Mouse (Mus musculus) adrenal gland, postnatal 36 days (tissue): ENCODE results near the gene Cd4. TPM values are rescaled to one million over a fixed set of nuclear protein-coding genes. Genes with fewer than 3 reads are reported as not detected.

ENCODE experiments used
- DNase-seq, 2 experiments: peaks; one replicate each; pipeline ENCODE4 v3.0.0; 2021; ENCODE audit warnings: mixed read lengths in 1 of 2
- total RNA-seq, 2 experiments: library from RNA; stranded (reverse); gene quantifications; 2 replicates each; pipeline ENCODE4 v1.2.3; 2021

Cd4 gene
- total RNA-seq, 2 experiments from 2014 or later = 0.30 to 0.50 TPM

- DNase-seq = no peak
These were observed 2.1 kb downstream of the Cd4 start for GRCm38 (mm10) chr6:124885956-124886381.

- no peak for DNase-seq
These were observed 3.1 kb downstream of the Cd4 start for GRCm38 (mm10) chr6:124884714-124885500.

- no peak for DNase-seq
These were observed 4.7 kb downstream of the Cd4 start for GRCm38 (mm10) chr6:124883351-124883750.

- no peak for DNase-seq
These were observed 6.2 kb downstream of the Cd4 start for GRCm38 (mm10) chr6:124881821-124882220.

GRCm38 (mm10) chr6:124879390-124879789, 8.6 kb downstream of the Cd4 start:
- no peak for DNase-seq

GRCm38 (mm10) chr6:124874348-124874747, 13.7 kb downstream of the Cd4 start:
- DNase-seq = no peak

- no peak for DNase-seq
These were observed 21.5 kb downstream of the Cd4 start for GRCm38 (mm10) chr6:124866560-124866959.

- DNase-seq = no peak
These were observed 22.2 kb downstream of the Cd4 start for GRCm38 (mm10) chr6:124865766-124866362.

- DNase-seq = peak; percentile 72 to 79
These were observed 24.2 kb downstream of the Cd4 start, which contains the start of gene Gpr162 for GRCm38 (mm10) chr6:124863658-124864298. Gene Gpr162 (minus strand): TSS chr6:124863983.

- no peak for DNase-seq
These were observed 24.8 kb downstream of the Cd4 start for GRCm38 (mm10) chr6:124863125-124863657.

- DNase-seq = no peak
These were observed 25.5 kb downstream of the Cd4 start for GRCm38 (mm10) chr6:124862406-124863124.

GRCm38 (mm10) chr6:124861802-124862201, 26.2 kb downstream of the Cd4 start:
- no peak for DNase-seq

GRCm38 (mm10) chr6:124861266-124861665, 26.8 kb downstream of the Cd4 start:
- no peak for DNase-seq

GRCm38 (mm10) chr6:124860511-124860910, 27.5 kb downstream of the Cd4 start:
- DNase-seq = no peak

- DNase-seq = peak; percentile 91 to 95
These were observed 28.3 kb downstream of the Cd4 start for GRCm38 (mm10) chr6:124859725-124860124.

- DNase-seq = no peak
These were observed 29.3 kb downstream of the Cd4 start for GRCm38 (mm10) chr6:124858561-124859318.

GRCm38 (mm10) chr6:124857840-124858530, 30.0 kb downstream of the Cd4 start:
- no peak for DNase-seq

GRCm38 (mm10) chr6:124856916-124857839, 30.8 kb downstream of the Cd4 start, which contains the start of gene P3h3:
Gene P3h3 (minus strand): TSS chr6:124857752.
- peak; percentile 83 to 88 for DNase-seq

- DNase-seq = no peak
These were observed 31.7 kb downstream of the Cd4 start for GRCm38 (mm10) chr6:124856321-124856720.
